13 mouse cellular contexts compared by ENCODE assay signal in the genomic region with DNA sequence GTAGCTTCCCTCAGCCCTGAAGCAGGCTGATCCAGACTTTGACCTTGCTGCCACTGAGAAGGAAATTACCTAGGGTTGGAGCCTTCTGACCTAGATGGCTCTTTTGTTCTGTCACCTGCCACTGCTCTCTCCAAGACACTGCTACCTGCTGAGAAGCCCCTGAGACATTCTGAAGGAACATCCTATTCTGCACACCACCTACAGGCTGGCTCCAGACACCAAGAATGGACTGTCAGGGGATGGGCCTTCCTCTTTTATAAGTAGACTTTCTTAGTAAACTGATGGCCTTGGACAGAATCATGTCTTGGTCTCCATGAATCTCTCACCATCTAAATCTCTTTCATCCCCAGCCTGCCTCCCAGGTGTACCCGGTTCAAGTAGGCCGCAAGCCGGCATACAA. TPM values are rescaled to one million over a fixed set of nuclear protein-coding genes. Genes with fewer than 3 reads are reported as not detected.
"Had no signal": no experiment of that assay in that cellular context is flagged by ENCODE, and none has a peak within 500 bp of the region (broad histone marks: within the 10 kb centered on the region; RNA-seq: fewer than 3 reads in every experiment).

No protein-coding gene starts in this region.

RNA-seq across cellular contexts. Expression of gene Cyp2c50, which starts 35.7 kb away (rescaled TPM):
- polyA plus RNA-seq: neural tube, embryonic 13.5 days; neural tube, embryonic 14.5 days; neural tube, embryonic 15.5 days; small intestine, adult 2 months; spleen, adult 2 months; stomach, embryonic 14.5 days; stomach, embryonic 15.5 days; stomach, embryonic 16.5 days; stomach, postnatal 0 days; testis, adult 2 months; thymus, adult 2 months; thymus, postnatal 0 days; urinary bladder, adult 2 months had no signal

RNA-seq across cellular contexts. Expression of gene Cyp2c54, which starts 51.5 kb away (rescaled TPM):
- polyA plus RNA-seq: neural tube, embryonic 13.5 days; neural tube, embryonic 14.5 days; neural tube, embryonic 15.5 days; small intestine, adult 2 months; spleen, adult 2 months; stomach, embryonic 14.5 days; stomach, embryonic 15.5 days; stomach, embryonic 16.5 days; stomach, postnatal 0 days; testis, adult 2 months; thymus, adult 2 months; thymus, postnatal 0 days; urinary bladder, adult 2 months had no signal
